Mouse (Mus musculus) midbrain, embryonic 12.5 days (tissue): ENCODE data around the gene Eepd1. TPM values are rescaled to one million over a fixed set of nuclear protein-coding genes. Genes with fewer than 3 reads are reported as not detected.

Source experiments
- ATAC-seq: fragments of 200-750 bp; cut with Nextera tagmentation; 2 replicates; pipeline ENCODE4 v1.8.0; 2017; ENCODE audit warnings: low read depth, moderate TSS enrichment, moderate library complexity; ENCODE audit not compliant: low FRiP score
- H3K27ac ChIP-seq: fragments of 300-500 bp; sonication (generic); replicated peaks from 2 replicates; pipeline ENCODE4 v1.5.1; 2016; ENCODE audit warnings: mild to moderate bottlenecking
- H3K27me3 ChIP-seq: fragments of 300-500 bp; sonication (generic); 2 replicates; pipeline ENCODE4 v1.6.1; 2016; ENCODE audit warnings: mild to moderate bottlenecking
- H3K36me3 ChIP-seq: fragments of 300-500 bp; sonication (generic); 2 replicates; pipeline ENCODE4 v1.6.1; 2016
- H3K4me1 ChIP-seq: fragments of 300-500 bp; sonication (generic); 2 replicates; pipeline ENCODE4 v1.6.1; 2016
- H3K4me2 ChIP-seq: fragments of 300-500 bp; sonication (generic); replicated peaks from 2 replicates; pipeline ENCODE4 v1.6.1; 2016; ENCODE audit warnings: mild to moderate bottlenecking, moderate library complexity
- H3K4me3 ChIP-seq: fragments of 300-500 bp; sonication (generic); 2 replicates; pipeline ENCODE4 v1.5.1; 2016; ENCODE audit warnings: mild to moderate bottlenecking
- H3K9ac ChIP-seq: fragments of 300-500 bp; sonication (generic); replicated peaks from 2 replicates; pipeline ENCODE4 v1.6.1; 2016; ENCODE audit warnings: mild to moderate bottlenecking, moderate library complexity
- H3K9me3 ChIP-seq: fragments of 300-500 bp; sonication (generic); 2 replicates; pipeline ENCODE4 v1.6.1; 2016; ENCODE audit warnings: mild to moderate bottlenecking
- WGBS: fragments of 180-500 bp; shearing (Covaris S2); methylation state at CpG from one replicate; pipeline ENCODE4 v1.1.7; 2016; 5-methylcytosine and 5-hydroxymethylcytosine counted together
- polyA plus RNA-seq: library from polyadenylated mRNA; unstranded; fragments of >200 nt; fragmentation: Nextera tagmentation; extraction: Ambion mirVana; gene quantifications from 2 replicates; pipeline ENCODE4 v1.2.1, GENCODE M21; 2016

Eepd1 gene
- polyA plus RNA-seq, 1 experiment from 2014 or later, result 5.8 TPM

DNA sequence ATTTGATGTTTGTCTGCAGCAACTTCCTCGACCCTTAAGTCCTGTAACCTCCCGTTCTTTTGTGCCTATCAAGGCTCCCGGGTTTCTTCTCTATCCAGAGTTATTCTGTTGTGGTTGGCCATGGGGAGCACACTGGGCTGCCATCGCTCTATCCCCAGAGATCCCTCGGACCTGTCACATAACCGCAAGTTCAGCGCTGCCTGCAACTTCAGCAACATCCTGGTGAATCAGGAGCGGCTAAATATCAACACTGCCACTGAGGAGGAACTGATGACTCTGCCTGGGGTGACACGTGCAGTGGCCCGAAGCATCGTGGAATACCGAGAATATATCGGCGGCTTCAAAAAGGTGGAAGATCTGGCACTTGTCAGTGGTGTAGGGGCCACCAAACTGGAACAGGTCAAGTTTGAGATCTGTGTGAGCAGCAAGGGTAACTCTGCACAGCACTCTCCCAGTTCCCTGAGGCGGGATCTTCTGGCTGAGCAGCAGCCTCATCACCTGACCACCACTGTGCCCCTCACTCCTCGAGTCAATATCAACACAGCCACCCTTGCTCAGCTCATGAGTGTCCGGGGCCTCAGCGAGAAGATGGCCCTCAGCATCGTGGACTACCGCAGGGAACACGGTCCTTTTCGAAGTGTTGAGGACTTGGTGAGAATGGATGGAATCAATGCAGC, 1.1 kb downstream of the Eepd1 start:
- Histone ChIP-seq H3K27ac (no peak overlapping the region), H3K9me3 (no peaks in the 10 kb centered on the region), H3K4me1 (peaks cover 10% of the 10 kb centered on the region; the same call in 1 of the 2 replicates), H3K4me3 (peak overlapping the region; percentile 68), H3K9ac (peak overlapping the region; percentile 66; the same call in 1 of the 2 replicates), H3K36me3 (no peaks in the 10 kb centered on the region), H3K27me3 (peaks cover 12% of the 10 kb centered on the region), H3K4me2 (peak overlapping the region; percentile 85)
- WGBS, result 54% methylated on average over 22 of the region's 22 CpGs
- ATAC-seq, result no peak

DNA sequence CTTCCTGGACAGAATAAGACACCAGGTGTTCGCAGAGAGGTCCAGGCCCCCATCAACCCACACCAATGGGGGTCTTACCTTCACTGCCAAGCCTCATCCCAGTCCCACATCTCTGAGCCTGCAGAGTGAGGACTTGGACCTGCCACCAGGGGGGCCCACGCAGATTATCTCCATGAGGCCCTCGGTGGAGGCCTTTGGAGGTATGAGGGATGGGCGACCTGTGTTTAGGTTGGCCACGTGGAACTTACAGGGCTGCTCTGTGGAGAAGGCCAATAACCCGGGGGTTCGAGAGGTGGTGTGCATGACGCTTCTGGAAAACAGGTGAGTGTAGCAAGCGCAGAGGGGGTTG, 1.6 kb downstream of the Eepd1 start:
- no peak overlapping the region for H3K4me2 ChIP-seq
- peaks cover 10% of the 10 kb centered on the region; the same call in 1 of the 2 replicates for H3K4me1 ChIP-seq
- H3K4me3 ChIP-seq, result no peak overlapping the region

DNA sequence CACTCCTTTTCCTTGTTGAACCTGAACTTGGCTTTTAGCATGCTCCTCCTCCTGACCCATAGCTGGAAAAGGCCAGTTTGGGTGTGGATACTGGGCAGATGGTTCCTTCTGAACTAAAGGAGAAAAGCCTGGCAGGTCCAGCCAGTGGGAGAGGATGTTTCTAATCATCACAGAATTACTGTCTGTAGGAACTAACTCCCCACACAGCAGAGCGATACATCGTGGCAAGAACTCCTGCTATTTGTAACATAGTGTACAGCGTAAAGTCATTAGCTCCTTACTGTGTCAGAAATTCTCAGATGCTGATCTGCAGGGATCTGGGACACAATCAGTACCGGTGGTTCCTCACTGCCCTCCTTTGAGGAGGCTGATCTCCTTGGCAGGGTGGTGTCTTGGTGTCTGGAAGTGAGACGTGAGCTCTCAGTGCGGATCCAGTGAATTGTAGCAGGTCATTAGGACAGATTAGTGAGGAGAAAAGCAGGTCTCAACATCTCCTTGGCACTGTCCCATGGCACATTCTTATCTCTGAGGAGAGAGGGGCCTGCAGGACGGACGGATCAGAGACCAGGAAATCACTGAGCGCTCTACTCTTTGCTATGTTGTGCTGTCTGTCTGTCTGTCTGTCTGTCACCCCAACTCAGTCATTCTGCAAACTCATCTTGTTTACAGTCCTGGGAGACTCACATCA, 2.7 kb downstream of the Eepd1 start:
- Histone ChIP-seq H3K36me3 (no peaks in the 10 kb centered on the region), H3K27ac (no peak overlapping the region), H3K9me3 (no peaks in the 10 kb centered on the region), H3K9ac (no peak overlapping the region), H3K4me2 (no peak overlapping the region), H3K4me1 (peaks cover 10% of the 10 kb centered on the region; the same call in 1 of the 2 replicates), H3K4me3 (no peak overlapping the region), H3K27me3 (peaks cover 12% of the 10 kb centered on the region)
- 81% methylated on average over 9 of the region's 9 CpGs for WGBS
- no peak for ATAC-seq

More for the DNA sequence above, 1.6 kb downstream of the Eepd1 start:
- no peaks in the 10 kb centered on the region for H3K9me3 ChIP-seq
- H3K27me3 ChIP-seq, result peaks cover 12% of the 10 kb centered on the region
- no peak overlapping the region for H3K9ac ChIP-seq
- no peak for ATAC-seq
- 89% methylated on average over 9 of the region's 9 CpGs for WGBS
- no peak overlapping the region for H3K27ac ChIP-seq
- no peaks in the 10 kb centered on the region for H3K36me3 ChIP-seq

DNA sequence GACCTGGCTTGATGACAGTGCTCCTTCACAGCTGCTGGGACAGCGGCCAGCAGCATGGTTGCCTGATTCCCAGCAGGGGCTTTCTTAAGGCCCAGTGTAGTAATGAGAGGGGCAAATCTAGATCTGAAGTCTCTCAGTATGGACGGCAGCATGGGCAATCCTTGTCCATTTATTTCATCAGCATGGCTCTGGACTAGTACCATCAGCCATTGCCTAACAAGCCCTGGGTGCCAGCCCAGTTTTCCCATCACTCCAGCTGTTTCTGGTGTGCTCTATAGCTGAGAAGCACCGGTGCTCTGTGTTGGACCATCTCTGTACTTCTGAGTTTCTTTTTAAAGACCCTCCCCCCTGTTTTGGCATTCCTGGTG, 3.3 kb downstream of the Eepd1 start:
- H3K27me3 ChIP-seq, result peaks cover 12% of the 10 kb centered on the region
- peaks cover 10% of the 10 kb centered on the region; the same call in 1 of the 2 replicates for H3K4me1 ChIP-seq
- no peaks in the 10 kb centered on the region for H3K9me3 ChIP-seq
- H3K9ac ChIP-seq, result no peak overlapping the region
- whole genome bisulfite sequencing, result 68% methylated on average over 3 of the region's 3 CpGs
- H3K27ac ChIP-seq, result no peak overlapping the region
- H3K4me3 ChIP-seq, result no peak overlapping the region
- H3K4me2 ChIP-seq, result no peak overlapping the region
- H3K36me3 ChIP-seq, result no peaks in the 10 kb centered on the region
- no peak for ATAC-seq

DNA sequence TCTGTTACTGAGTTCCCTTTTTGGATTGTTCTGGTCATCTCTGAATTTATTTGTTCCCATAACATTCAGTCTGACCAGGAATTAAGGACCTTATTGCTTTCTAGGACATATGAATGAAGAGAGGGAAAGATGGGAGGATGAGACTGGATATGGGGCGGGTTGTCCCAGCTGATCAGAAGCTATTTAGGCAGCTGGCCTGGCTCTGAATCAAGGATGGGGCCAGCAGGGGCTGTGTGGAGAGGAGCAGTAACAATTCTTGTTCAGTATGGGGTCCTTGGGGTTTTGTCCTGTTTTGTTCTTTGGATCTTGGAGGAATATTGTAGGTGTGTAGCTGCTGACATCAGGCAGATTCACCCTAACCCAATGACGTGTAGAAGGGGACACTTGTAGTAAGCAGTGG, 3.7 kb downstream of the Eepd1 start:
- H3K36me3 ChIP-seq, result no peaks in the 10 kb centered on the region
- ATAC-seq, result no peak
- H3K9me3 ChIP-seq, result no peaks in the 10 kb centered on the region
- no peak overlapping the region for H3K4me3 ChIP-seq
- H3K4me1 ChIP-seq, result peaks cover 10% of the 10 kb centered on the region; the same call in 1 of the 2 replicates
- H3K4me2 ChIP-seq, result no peak overlapping the region
- WGBS, result 79% methylated on average over 2 of the region's 2 CpGs
- H3K27ac ChIP-seq, result no peak overlapping the region
- no peak overlapping the region for H3K9ac ChIP-seq
- H3K27me3 ChIP-seq, result peaks cover 12% of the 10 kb centered on the region

DNA sequence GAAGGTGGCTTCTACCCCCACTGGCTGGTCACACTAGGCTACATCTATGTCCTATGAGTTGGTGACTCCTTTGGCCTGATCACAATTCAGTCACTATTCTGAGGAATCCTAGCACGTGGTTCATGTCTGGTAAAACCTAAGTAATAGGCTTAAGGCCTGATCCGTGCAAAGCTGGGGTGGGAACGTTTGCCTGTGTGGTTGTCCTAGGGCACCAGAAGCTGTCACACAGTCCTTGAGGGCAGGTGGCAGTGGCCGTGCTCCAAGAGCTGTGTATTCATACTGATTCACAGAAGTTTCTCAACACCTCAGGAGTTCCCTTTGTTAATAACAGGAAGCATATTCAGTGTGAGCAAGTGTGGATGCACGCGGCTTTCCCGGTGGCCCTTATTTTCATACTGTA, 4.1 kb downstream of the Eepd1 start:
- H3K27me3 ChIP-seq, result peaks cover 12% of the 10 kb centered on the region
- WGBS, result 65% methylated on average over 7 of the region's 7 CpGs
- no peak for ATAC-seq
- no peak overlapping the region for H3K4me3 ChIP-seq
- H3K4me2 ChIP-seq, result no peak overlapping the region
- peaks cover 10% of the 10 kb centered on the region; the same call in 1 of the 2 replicates for H3K4me1 ChIP-seq
- no peak overlapping the region for H3K27ac ChIP-seq
- H3K36me3 ChIP-seq, result no peaks in the 10 kb centered on the region
- no peak overlapping the region for H3K9ac ChIP-seq
- H3K9me3 ChIP-seq, result no peaks in the 10 kb centered on the region

DNA sequence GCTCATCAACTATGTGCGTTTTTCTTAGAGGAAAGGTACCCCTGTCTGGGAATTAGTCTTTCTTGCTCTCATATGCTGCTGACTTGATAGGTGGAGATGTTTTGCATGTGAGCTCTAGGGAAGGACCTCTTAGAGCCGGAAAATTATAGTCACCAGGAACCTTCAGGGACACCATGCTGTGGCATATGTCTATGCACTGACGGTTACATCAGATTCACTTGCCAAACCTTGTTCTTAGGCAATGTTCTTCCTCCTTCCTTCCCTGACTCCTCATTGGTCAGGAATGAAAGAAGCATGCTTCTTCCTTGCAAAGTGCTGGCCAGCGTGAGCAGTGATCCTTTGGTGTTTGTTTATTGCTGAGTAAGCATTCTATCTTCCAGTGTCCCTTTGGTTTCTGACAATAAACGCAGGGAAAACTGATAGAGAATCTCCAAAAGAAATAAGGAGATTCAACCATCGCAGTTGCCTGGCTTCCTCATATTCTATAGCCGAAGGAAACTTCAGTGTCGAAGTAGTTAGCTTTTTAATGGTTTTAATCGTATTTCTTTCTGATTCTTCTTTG, 5.0 kb downstream of the Eepd1 start:
- no peaks in the 10 kb centered on the region for H3K36me3 ChIP-seq
- no peak overlapping the region for H3K4me2 ChIP-seq
- H3K9ac ChIP-seq, result no peak overlapping the region
- no peak overlapping the region for H3K27ac ChIP-seq
- no peak for ATAC-seq
- peaks cover 10% of the 10 kb centered on the region; the same call in 1 of the 2 replicates for H3K4me1 ChIP-seq
- H3K27me3 ChIP-seq, result peaks cover 12% of the 10 kb centered on the region
- H3K9me3 ChIP-seq, result no peaks in the 10 kb centered on the region
- H3K4me3 ChIP-seq, result no peak overlapping the region
- 88% methylated on average over 9 of the region's 9 CpGs for WGBS

DNA sequence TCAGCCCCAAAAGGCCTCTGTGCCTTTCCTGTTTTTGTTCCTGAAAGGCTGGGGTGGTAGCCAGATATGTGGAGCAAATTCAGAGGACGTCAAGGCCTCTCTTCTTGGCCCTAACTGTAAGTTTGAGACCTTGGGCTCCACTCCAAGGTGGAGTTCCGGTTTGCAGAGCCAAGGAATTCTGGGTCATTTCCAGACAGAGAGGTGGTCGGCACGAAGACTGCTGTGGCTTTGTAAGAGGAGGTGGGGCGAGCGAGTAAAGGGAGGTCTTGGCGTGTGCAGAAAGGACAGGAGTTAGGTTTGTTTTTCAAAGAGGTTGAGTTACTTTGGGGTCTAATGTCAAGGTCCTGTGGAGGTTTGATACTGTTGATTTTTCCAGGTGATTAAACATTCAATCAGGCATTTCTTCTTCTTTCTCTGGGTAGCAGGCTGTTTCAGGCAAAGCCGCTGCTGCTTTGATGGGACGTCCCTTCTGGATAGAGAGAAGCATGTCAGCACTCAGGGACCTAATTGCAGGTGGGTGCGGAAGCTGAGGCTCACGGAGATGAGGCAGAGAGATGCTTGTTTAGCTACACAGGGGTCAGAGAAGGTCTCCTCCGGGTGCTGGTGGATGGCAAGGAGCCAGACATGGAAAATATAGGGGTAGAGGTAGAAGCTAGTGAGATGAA, 6.2 kb downstream of the Eepd1 start:
- Histone ChIP-seq H3K36me3 (no peaks in the 10 kb centered on the region), H3K4me3 (no peak overlapping the region), H3K4me1 (peaks cover 5% of the 10 kb centered on the region; the same call in 1 of the 2 replicates), H3K4me2 (no peak overlapping the region), H3K27ac (no peak overlapping the region), H3K27me3 (peaks cover 7% of the 10 kb centered on the region), H3K9ac (no peak overlapping the region), H3K9me3 (no peaks in the 10 kb centered on the region)
- 68% methylated on average over 12 of the region's 12 CpGs for WGBS
- ATAC-seq, result no peak

DNA sequence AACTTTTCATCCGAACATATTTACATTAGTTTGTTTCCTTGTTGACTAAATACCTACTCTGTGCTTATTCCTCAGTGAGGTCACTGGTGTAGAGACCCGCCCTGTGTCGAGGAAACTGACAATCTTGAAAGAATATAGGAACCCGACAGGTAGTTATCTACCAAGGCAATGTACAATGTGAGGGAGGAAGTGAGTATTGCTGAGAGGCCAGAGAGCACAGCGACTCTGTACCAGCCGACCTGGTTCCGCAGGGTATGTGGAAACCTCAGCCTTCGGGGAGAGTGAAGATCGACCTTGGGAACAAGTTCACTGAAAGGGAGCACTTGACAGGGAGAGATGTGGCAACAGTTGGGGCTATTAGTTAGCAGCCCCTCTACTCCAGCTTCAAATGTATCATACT, 7.2 kb downstream of the Eepd1 start:
- no peak overlapping the region for H3K4me3 ChIP-seq
- H3K9me3 ChIP-seq, result no peaks in the 10 kb centered on the region
- no peak overlapping the region for H3K9ac ChIP-seq
- H3K36me3 ChIP-seq, result no peaks in the 10 kb centered on the region
- H3K27ac ChIP-seq, result no peak overlapping the region
- H3K4me2 ChIP-seq, result no peak overlapping the region
- H3K4me1 ChIP-seq, result peaks cover 3% of the 10 kb centered on the region; the same call in 1 of the 2 replicates
- H3K27me3 ChIP-seq, result no peaks in the 10 kb centered on the region
- 94% methylated on average over 9 of the region's 9 CpGs for WGBS
- ATAC-seq, result no peak

DNA sequence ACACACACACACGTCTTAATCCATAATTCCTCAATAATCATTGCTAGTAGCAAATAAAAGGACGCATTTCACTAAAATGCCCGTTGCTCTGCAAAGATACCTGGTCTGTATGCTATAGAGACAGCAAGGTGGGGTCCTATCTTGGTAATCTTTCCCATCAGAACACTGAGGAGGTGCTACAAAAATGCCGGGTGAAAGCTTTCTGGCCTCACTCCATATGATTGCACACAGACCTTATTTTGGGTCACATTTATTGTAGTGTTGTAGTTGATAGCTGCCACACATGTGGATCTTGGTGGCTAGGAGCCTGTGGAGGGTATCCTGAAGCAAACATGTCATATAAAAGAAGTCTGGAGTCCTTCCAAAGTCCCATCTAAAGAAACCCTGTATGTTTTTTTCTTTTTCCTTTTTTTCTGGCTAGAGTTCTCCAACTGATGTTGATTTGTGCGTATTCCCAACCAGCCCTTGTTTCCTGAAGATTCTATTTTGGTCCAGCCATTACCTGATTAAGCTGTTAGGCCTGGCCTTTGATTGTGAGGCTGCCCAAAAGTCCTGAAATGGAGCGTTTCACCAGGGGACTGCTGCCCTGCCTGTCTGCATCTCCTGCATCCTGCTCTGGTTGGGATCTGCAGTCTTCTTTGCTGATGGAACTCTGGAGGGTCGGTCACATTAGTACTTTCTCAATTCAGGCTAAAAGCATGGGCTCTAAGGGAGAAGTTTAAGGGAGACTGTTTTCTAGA, 8.0 kb downstream of the Eepd1 start:
- WGBS, result 83% methylated on average over 7 of the region's 7 CpGs
- ATAC-seq, result no peak

DNA sequence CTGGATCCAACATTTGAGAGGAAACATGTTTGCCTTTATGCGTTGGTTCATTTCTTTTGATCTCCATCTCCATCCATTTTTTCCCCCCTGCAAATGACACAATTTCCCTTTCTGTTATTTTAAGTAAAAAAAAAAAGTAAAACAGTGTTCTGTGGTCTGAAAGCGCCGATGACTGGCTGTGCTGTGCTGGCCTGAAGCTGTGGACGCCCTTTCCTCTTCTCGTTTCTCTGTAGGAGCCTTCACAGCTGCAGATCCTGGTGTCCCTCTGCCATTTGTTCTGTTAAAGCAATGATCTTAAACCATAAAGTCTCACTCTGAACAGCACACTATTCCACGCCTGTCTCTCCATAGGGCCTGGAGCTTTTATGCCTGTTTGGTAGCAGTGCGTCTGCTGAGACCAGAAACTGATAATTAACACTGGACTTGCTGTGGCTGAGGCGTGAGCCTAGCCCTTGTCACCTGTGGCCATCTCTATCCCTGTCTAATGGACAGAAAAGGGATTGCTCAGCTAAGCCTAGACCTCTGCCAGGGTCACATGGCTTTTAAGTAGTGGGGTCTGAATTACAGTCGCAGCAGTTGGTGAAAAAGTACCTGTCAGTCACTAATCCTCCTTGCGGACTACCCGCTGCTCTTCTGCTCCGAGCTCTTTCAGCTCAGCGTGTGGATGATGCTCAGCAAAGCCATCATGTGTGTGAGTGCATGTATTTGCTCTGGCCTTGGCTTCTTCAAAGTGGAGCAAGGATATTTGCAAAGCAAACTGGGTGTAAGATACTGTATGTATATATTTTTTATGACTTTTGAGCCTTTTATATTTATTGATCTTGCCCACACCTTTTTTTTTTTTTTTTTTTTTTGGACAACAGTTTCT, 9.2 kb downstream of the Eepd1 start:
- Histone ChIP-seq H3K4me2 (no peak overlapping the region), H3K4me1 (no peaks in the 10 kb centered on the region), H3K27ac (no peak overlapping the region), H3K4me3 (no peak overlapping the region), H3K27me3 (no peaks in the 10 kb centered on the region), H3K9ac (no peak overlapping the region), H3K9me3 (no peaks in the 10 kb centered on the region), H3K36me3 (no peaks in the 10 kb centered on the region)
- WGBS, result 50% methylated on average over 13 of the region's 13 CpGs
- ATAC-seq, result peak; percentile 70

More for the DNA sequence above, 8.0 kb downstream of the Eepd1 start:
- Histone ChIP-seq H3K4me2 (no peak overlapping the region), H3K4me1 (peaks cover 3% of the 10 kb centered on the region; the same call in 1 of the 2 replicates), H3K4me3 (no peak overlapping the region), H3K27me3 (no peaks in the 10 kb centered on the region), H3K9ac (no peak overlapping the region), H3K27ac (no peak overlapping the region), H3K36me3 (no peaks in the 10 kb centered on the region), H3K9me3 (no peaks in the 10 kb centered on the region)
